Mouse (Mus musculus): ENCODE measurements around the gene Inpp5e. TPM values are rescaled to one million over a fixed set of nuclear protein-coding genes. Genes with fewer than 3 reads are reported as not detected.
A peak's percentile ranks its signal among the peaks of the same experiment; 100 is the strongest.

Gene Inpp5e
- polyA plus RNA-seq, 1 experiment from 2014 or later, result 20.3 TPM

- H3K9ac ChIP-seq, result no peak overlapping the region
- no peak for ATAC-seq (ENCODE audit: borderline replicate concordance, extremely low read depth, low FRiP score, low TSS enrichment)
- peaks cover 29% of the 10 kb centered on the region for H3K4me1 ChIP-seq
- H3K4me3 ChIP-seq, result no peak overlapping the region
- no peaks in the 10 kb centered on the region for H3K27me3 ChIP-seq
- WGBS, result 50% methylated on average over 4 of the region's 5 CpGs
- H3K36me3 ChIP-seq, result peaks cover 55% of the 10 kb centered on the region
- 0 out of 2 replicates have a peak overlapping the region, but pooled peaks have one; percentile 5 for H3K27ac ChIP-seq
- no peak overlapping the region for H3K4me2 ChIP-seq
- H3K9me3 ChIP-seq, result no peaks in the 10 kb centered on the region
These were observed 2.0 kb upstream of the Inpp5e start for GRCm38 (mm10) chr2:26410931-26411411.

- Histone ChIP-seq H3K27ac (no peak overlapping the region), H3K9ac (no peak overlapping the region), H3K9me3 (no peaks in the 10 kb centered on the region), H3K4me1 (peaks cover 31% of the 10 kb centered on the region), H3K27me3 (no peaks in the 10 kb centered on the region), H3K36me3 (peaks cover 52% of the 10 kb centered on the region), H3K4me2 (no peak overlapping the region), H3K4me3 (no peak overlapping the region)
- WGBS, result 77% methylated on average over 5 of the region's 5 CpGs
- no peak for ATAC-seq (ENCODE audit: borderline replicate concordance, extremely low read depth, low FRiP score, low TSS enrichment)
These were observed 1.1 kb upstream of the Inpp5e start for GRCm38 (mm10) chr2:26410091-26410490.

GRCm38 (mm10) chr2:26409362-26409761 is 359 bp upstream of the Inpp5e start:
- peaks cover 31% of the 10 kb centered on the region for H3K4me1 ChIP-seq
- peak overlapping the region; percentile 79; the same call in 1 of the 2 replicates for H3K4me2 ChIP-seq
- H3K9me3 ChIP-seq, result no peaks in the 10 kb centered on the region
- H3K9ac ChIP-seq, result no peak overlapping the region; the same call in 1 of the 2 replicates
- WGBS, result 56% methylated on average over 3 of the region's 3 CpGs
- peak overlapping the region; percentile 66 for H3K4me3 ChIP-seq
- H3K36me3 ChIP-seq, result peaks cover 45% of the 10 kb centered on the region; the same call in 1 of the 2 replicates
- H3K27ac ChIP-seq, result 0 out of 2 replicates have a peak overlapping the region, but pooled peaks have one; percentile 68
- ATAC-seq (ENCODE audit: borderline replicate concordance, extremely low read depth, low FRiP score, low TSS enrichment), result no peak
- no peaks in the 10 kb centered on the region for H3K27me3 ChIP-seq

- H3K4me3 ChIP-seq, result no peak overlapping the region
- H3K27me3 ChIP-seq, result no peaks in the 10 kb centered on the region
- ATAC-seq (ENCODE audit: borderline replicate concordance, extremely low read depth, low FRiP score, low TSS enrichment), result no peak
- no peak overlapping the region for H3K4me2 ChIP-seq
- H3K9ac ChIP-seq, result no peak overlapping the region
- peaks cover 47% of the 10 kb centered on the region for H3K36me3 ChIP-seq
- H3K9me3 ChIP-seq, result no peaks in the 10 kb centered on the region
- H3K4me1 ChIP-seq, result peaks cover 25% of the 10 kb centered on the region
- H3K27ac ChIP-seq, result no peak overlapping the region
- 73% methylated on average over 8 of the region's 8 CpGs for WGBS
These were observed 5.7 kb downstream of the Inpp5e start for GRCm38 (mm10) chr2:26403306-26403705.

GRCm38 (mm10) chr2:26402265-26402664 is 6.7 kb downstream of the Inpp5e start:
- ATAC-seq (ENCODE audit: borderline replicate concordance, extremely low read depth, low FRiP score, low TSS enrichment), result no peak
- 86% methylated on average over 1 of the region's 1 CpGs for WGBS

GRCm38 (mm10) chr2:26401023-26401422 is 8.0 kb downstream of the Inpp5e start:
- Histone ChIP-seq H3K9me3 (no peaks in the 10 kb centered on the region), H3K4me3 (no peak overlapping the region), H3K27ac (no peak overlapping the region), H3K36me3 (peaks cover 69% of the 10 kb centered on the region), H3K27me3 (no peaks in the 10 kb centered on the region), H3K4me1 (peaks cover 3% of the 10 kb centered on the region), H3K9ac (no peak overlapping the region), H3K4me2 (no peak overlapping the region)
- 88% methylated on average over 4 of the region's 4 CpGs for WGBS
- no peak for ATAC-seq (ENCODE audit: borderline replicate concordance, extremely low read depth, low FRiP score, low TSS enrichment)

More at GRCm38 (mm10) chr2:26402265-26402664, 6.7 kb downstream of the Inpp5e start:
- Histone ChIP-seq H3K9me3 (no peaks in the 10 kb centered on the region), H3K4me2 (no peak overlapping the region), H3K4me3 (no peak overlapping the region), H3K9ac (no peak overlapping the region), H3K27ac (no peak overlapping the region), H3K27me3 (no peaks in the 10 kb centered on the region), H3K4me1 (peaks cover 15% of the 10 kb centered on the region), H3K36me3 (peaks cover 57% of the 10 kb centered on the region)

- Histone ChIP-seq H3K9me3 (no peaks in the 10 kb centered on the region), H3K36me3 (peaks cover 70% of the 10 kb centered on the region), H3K4me2 (no peak overlapping the region), H3K27ac (no peak overlapping the region), H3K9ac (no peak overlapping the region), H3K27me3 (no peaks in the 10 kb centered on the region), H3K4me3 (no peak overlapping the region), H3K4me1 (no peaks in the 10 kb centered on the region)
- ATAC-seq (ENCODE audit: borderline replicate concordance, extremely low read depth, low FRiP score, low TSS enrichment), result no peak
- 88% methylated on average over 5 of the region's 5 CpGs for WGBS
These were observed 8.7 kb downstream of the Inpp5e start for GRCm38 (mm10) chr2:26400296-26400695.

GRCm38 (mm10) chr2:26399647-26400046 is 9.4 kb downstream of the Inpp5e start:
- Histone ChIP-seq H3K27me3 (no peaks in the 10 kb centered on the region), H3K27ac (no peak overlapping the region), H3K4me1 (no peaks in the 10 kb centered on the region), H3K4me3 (no peak overlapping the region), H3K9me3 (no peaks in the 10 kb centered on the region), H3K36me3 (peaks cover 77% of the 10 kb centered on the region), H3K9ac (no peak overlapping the region), H3K4me2 (no peak overlapping the region)
- no peak for ATAC-seq (ENCODE audit: borderline replicate concordance, extremely low read depth, low FRiP score, low TSS enrichment)
- WGBS, result 77% methylated on average over 5 of the region's 5 CpGs

GRCm38 (mm10) chr2:26398978-26399377 is 10.0 kb downstream of the Inpp5e start:
- Histone ChIP-seq H3K27me3 (no peaks in the 10 kb centered on the region), H3K4me3 (no peak overlapping the region), H3K9me3 (no peaks in the 10 kb centered on the region), H3K4me1 (no peaks in the 10 kb centered on the region), H3K27ac (no peak overlapping the region), H3K36me3 (peaks cover 83% of the 10 kb centered on the region), H3K4me2 (no peak overlapping the region), H3K9ac (no peak overlapping the region)
- ATAC-seq (ENCODE audit: borderline replicate concordance, extremely low read depth, low FRiP score, low TSS enrichment), result no peak
- 84% methylated on average over 8 of the region's 8 CpGs for WGBS

GRCm38 (mm10) chr2:26391617-26392016 is 17.4 kb downstream of the Inpp5e start:
- peaks cover 19% of the 10 kb centered on the region for H3K4me1 ChIP-seq
- H3K36me3 ChIP-seq, result peaks cover 72% of the 10 kb centered on the region
- ATAC-seq (ENCODE audit: borderline replicate concordance, extremely low read depth, low FRiP score, low TSS enrichment), result no peak
- no peaks in the 10 kb centered on the region for H3K9me3 ChIP-seq
- 90% methylated on average over 6 of the region's 6 CpGs for WGBS
- no peak overlapping the region for H3K9ac ChIP-seq
- no peak overlapping the region for H3K27ac ChIP-seq
- no peak overlapping the region for H3K4me3 ChIP-seq
- no peak overlapping the region for H3K4me2 ChIP-seq
- H3K27me3 ChIP-seq, result no peaks in the 10 kb centered on the region

- Histone ChIP-seq H3K27me3 (no peaks in the 10 kb centered on the region), H3K9ac (no peak overlapping the region), H3K9me3 (no peaks in the 10 kb centered on the region), H3K4me3 (no peak overlapping the region), H3K27ac (no peak overlapping the region), H3K4me1 (peaks cover 19% of the 10 kb centered on the region), H3K36me3 (peaks cover 72% of the 10 kb centered on the region), H3K4me2 (no peak overlapping the region)
- ATAC-seq (ENCODE audit: borderline replicate concordance, extremely low read depth, low FRiP score, low TSS enrichment), result no peak
- 77% methylated on average over 3 of the region's 3 CpGs for WGBS
These were observed 18.0 kb downstream of the Inpp5e start for GRCm38 (mm10) chr2:26390954-26391353.

GRCm38 (mm10) chr2:26389154-26389690 is 19.8 kb downstream of the Inpp5e start, which contains the start of the genes Entr1 and Pmpca:
TSS of gene Entr1 (minus strand) at chr2:26389316.
TSS of gene Pmpca (plus strand) at chr2:26389339.
- WGBS, result under 1% methylated on average over 60 of the region's 60 CpGs
- peak within 1 kb of the TSS; percentile 90 for H3K9ac ChIP-seq
- H3K36me3 ChIP-seq, result peaks cover 72% of the 10 kb centered on the region
- ATAC-seq (ENCODE audit: borderline replicate concordance, extremely low read depth, low FRiP score, low TSS enrichment), result peak; percentile 87
- no peaks in the 10 kb centered on the region for H3K9me3 ChIP-seq
- peaks cover 19% of the 10 kb centered on the region for H3K4me1 ChIP-seq
- peak within 1 kb of the TSS; percentile 42; the same call in 1 of the 2 replicates for H3K27ac ChIP-seq
- H3K27me3 ChIP-seq, result no peaks in the 10 kb centered on the region
- peak within 1 kb of the TSS; percentile 94 for H3K4me2 ChIP-seq
- peak within 1 kb of the TSS; percentile 76 for H3K4me3 ChIP-seq
